Mouse (Mus musculus) embryonic facial prominence, embryonic 10.5 days (tissue): ENCODE data around the gene Nfkbie. TPM values are rescaled to one million over a fixed set of nuclear protein-coding genes. Genes with fewer than 3 reads are reported as not detected.
A peak's percentile ranks its signal among the peaks of the same experiment; 100 is the strongest.

Experiments
- DNase-seq: peaks from one replicate; pipeline ENCODE4 v3.0.0-alpha.2; 2017; ENCODE audit warnings: low spot score
- H3K27ac ChIP-seq: fragments of 300-500 bp; sonication (generic); replicated peaks from 2 replicates; pipeline ENCODE4 v1.5.1; 2016; ENCODE audit warnings: mild to moderate bottlenecking
- H3K27me3 ChIP-seq: fragments of 300-500 bp; sonication (generic); replicated peaks from 2 replicates; pipeline ENCODE4 v1.6.1; 2016; ENCODE audit warnings: low read depth, mild to moderate bottlenecking; ENCODE audit not compliant: poor library complexity, severe bottlenecking
- H3K36me3 ChIP-seq: fragments of 300-500 bp; sonication (generic); replicated peaks from 2 replicates; pipeline ENCODE4 v1.6.1; 2016; ENCODE audit warnings: mild to moderate bottlenecking, moderate library complexity
- H3K4me1 ChIP-seq: fragments of 300-500 bp; sonication (generic); 2 replicates; pipeline ENCODE4 v1.6.1; 2016
- H3K4me3 ChIP-seq: fragments of 300-500 bp; sonication (generic); 2 replicates; pipeline ENCODE4 v1.5.1; 2016; ENCODE audit warnings: mild to moderate bottlenecking, moderate library complexity
- H3K9me3 ChIP-seq: fragments of 300-500 bp; sonication (generic); 2 replicates; pipeline ENCODE4 v1.6.1; 2016; ENCODE audit warnings: mild to moderate bottlenecking
- WGBS: fragments of 180-500 bp; shearing (Covaris S2); methylation state at CpG from one replicate; pipeline ENCODE4 v1.1.7; 2016; 5-methylcytosine and 5-hydroxymethylcytosine counted together
- polyA plus RNA-seq: library from polyadenylated mRNA; unstranded; fragments of >200 nt; fragmentation: Nextera tagmentation; extraction: Ambion mirVana; gene quantifications from 2 replicates; pipeline ENCODE4 v1.2.1, GENCODE M21; 2016

Gene Nfkbie
- polyA plus RNA-seq, 1 experiment from 2014 or later: 7.1 TPM

GRCm38 (mm10) chr17:45545278-45545961 lies 10.1 kb upstream of the Nfkbie start:
- Histone ChIP-seq H3K27ac (peak overlapping the region; percentile 19; the same call in 1 of the 2 replicates), H3K9me3 (no peaks in the 10 kb centered on the region), H3K4me3 (peak overlapping the region; percentile 51), H3K36me3 (peaks cover 17% of the 10 kb centered on the region), H3K4me1 (peaks cover 47% of the 10 kb centered on the region), H3K27me3 (peaks cover 93% of the 10 kb centered on the region)
- WGBS: 5% methylated on average over 74 of the region's 74 CpGs
- DNase-seq: peak; percentile 53

GRCm38 (mm10) chr17:45546941-45547340 lies 8.6 kb upstream of the Nfkbie start:
- WGBS: 66% methylated on average over 16 of the region's 16 CpGs
- Histone ChIP-seq H3K27ac (no peak overlapping the region), H3K4me1 (peaks cover 62% of the 10 kb centered on the region), H3K9me3 (no peaks in the 10 kb centered on the region), H3K36me3 (peaks cover 17% of the 10 kb centered on the region), H3K4me3 (no peak overlapping the region), H3K27me3 (peaks cover 90% of the 10 kb centered on the region)
- DNase-seq: no peak

- 72% methylated on average over 5 of the region's 5 CpGs for WGBS
- Histone ChIP-seq H3K9me3 (no peaks in the 10 kb centered on the region), H3K27ac (no peak overlapping the region), H3K27me3 (peaks cover 83% of the 10 kb centered on the region), H3K4me3 (peak overlapping the region; percentile 95; the same call in 1 of the 2 replicates), H3K36me3 (peaks cover 17% of the 10 kb centered on the region), H3K4me1 (peaks cover 64% of the 10 kb centered on the region)
- no peak for DNase-seq
Measured at GRCm38 (mm10) chr17:45547461-45548190, 7.9 kb upstream of the Nfkbie start.

- peaks cover 17% of the 10 kb centered on the region for H3K36me3 ChIP-seq
- peak overlapping the region; percentile 95 for H3K4me3 ChIP-seq
- peaks cover 64% of the 10 kb centered on the region for H3K4me1 ChIP-seq
- DNase-seq: peak; percentile 87
- H3K27me3 ChIP-seq: peaks cover 78% of the 10 kb centered on the region
- H3K9me3 ChIP-seq: no peaks in the 10 kb centered on the region
- 3% methylated on average over 64 of the region's 68 CpGs for WGBS
- H3K27ac ChIP-seq: peak overlapping the region; percentile 98
Measured at GRCm38 (mm10) chr17:45548541-45549512, 6.7 kb upstream of the Nfkbie start.

- under 1% methylated on average over 27 of the region's 29 CpGs for WGBS
Measured at GRCm38 (mm10) chr17:45549617-45550181, 5.8 kb upstream of the Nfkbie start, which contains the start of gene Tmem151b. Tmem151b (minus strand) TSS chr17:45549677.

GRCm38 (mm10) chr17:45550253-45550652 lies 5.2 kb upstream of the Nfkbie start:
- Histone ChIP-seq H3K9me3 (no peaks in the 10 kb centered on the region), H3K4me3 (peak overlapping the region; percentile 95), H3K27me3 (peaks cover 66% of the 10 kb centered on the region), H3K36me3 (peaks cover 9% of the 10 kb centered on the region), H3K27ac (peak overlapping the region; percentile 98; the same call in 1 of the 2 replicates), H3K4me1 (peaks cover 54% of the 10 kb centered on the region)
- WGBS: 33% methylated on average over 5 of the region's 5 CpGs
- no peak for DNase-seq

More at GRCm38 (mm10) chr17:45549617-45550181, 5.8 kb upstream of the Nfkbie start, which contains the start of gene Tmem151b:
- H3K4me1 ChIP-seq: peaks cover 55% of the 10 kb centered on the region
- peak within 1 kb of the TSS; percentile 98 for H3K27ac ChIP-seq
- H3K9me3 ChIP-seq: no peaks in the 10 kb centered on the region
- H3K36me3 ChIP-seq: peaks cover 14% of the 10 kb centered on the region
- H3K4me3 ChIP-seq: peak within 1 kb of the TSS; percentile 95
- peak; percentile 88 for DNase-seq
- peaks cover 69% of the 10 kb centered on the region for H3K27me3 ChIP-seq

GRCm38 (mm10) chr17:45551249-45551796 lies 4.2 kb upstream of the Nfkbie start:
- peaks cover 9% of the 10 kb centered on the region for H3K36me3 ChIP-seq
- peaks cover 61% of the 10 kb centered on the region for H3K27me3 ChIP-seq
- no peak overlapping the region for H3K27ac ChIP-seq
- no peak for DNase-seq
- H3K4me3 ChIP-seq: no peak overlapping the region
- WGBS: 57% methylated on average over 7 of the region's 7 CpGs
- no peaks in the 10 kb centered on the region for H3K9me3 ChIP-seq
- H3K4me1 ChIP-seq: peaks cover 55% of the 10 kb centered on the region

GRCm38 (mm10) chr17:45551816-45552451 lies 3.6 kb upstream of the Nfkbie start:
- DNase-seq: peak; percentile 80
- Histone ChIP-seq H3K4me3 (0 out of 2 replicates have a peak overlapping the region, but pooled peaks have one; percentile 8), H3K36me3 (peaks cover 2% of the 10 kb centered on the region), H3K27ac (no peak overlapping the region), H3K4me1 (peaks cover 59% of the 10 kb centered on the region), H3K27me3 (peaks cover 61% of the 10 kb centered on the region), H3K9me3 (no peaks in the 10 kb centered on the region)
- 6% methylated on average over 8 of the region's 8 CpGs for WGBS

- Histone ChIP-seq H3K4me3 (no peak overlapping the region), H3K4me1 (peaks cover 69% of the 10 kb centered on the region), H3K27ac (no peak overlapping the region), H3K27me3 (peaks cover 61% of the 10 kb centered on the region), H3K36me3 (no peaks in the 10 kb centered on the region), H3K9me3 (no peaks in the 10 kb centered on the region)
- no peak for DNase-seq
- 81% methylated on average over 3 of the region's 3 CpGs for WGBS
Measured at GRCm38 (mm10) chr17:45553065-45553464, 2.4 kb upstream of the Nfkbie start.

- WGBS: 44% methylated on average over 1 of the region's 1 CpGs
- no peak for DNase-seq
- H3K27ac ChIP-seq: no peak overlapping the region
- H3K4me3 ChIP-seq: no peak overlapping the region
- H3K27me3 ChIP-seq: peaks cover 55% of the 10 kb centered on the region
- no peaks in the 10 kb centered on the region for H3K36me3 ChIP-seq
- peaks cover 69% of the 10 kb centered on the region for H3K4me1 ChIP-seq
- no peaks in the 10 kb centered on the region for H3K9me3 ChIP-seq
Measured at GRCm38 (mm10) chr17:45554420-45554819, 1.1 kb upstream of the Nfkbie start.

- Histone ChIP-seq H3K27me3 (peaks cover 43% of the 10 kb centered on the region), H3K27ac (peak overlapping the region; percentile 72), H3K9me3 (no peaks in the 10 kb centered on the region), H3K4me1 (peaks cover 53% of the 10 kb centered on the region), H3K4me3 (peak overlapping the region; percentile 79), H3K36me3 (peaks cover 4% of the 10 kb centered on the region; the same call in 1 of the 2 replicates)
- DNase-seq: no peak
- 4% methylated on average over 14 of the region's 14 CpGs for WGBS
Measured at GRCm38 (mm10) chr17:45556107-45556489, 595 bp downstream of the Nfkbie start.
